Mouse (Mus musculus) cerebellum, adult 11-12 months (tissue): Measurements from ENCODE around the gene Gzmb.
"Not testable (repeated sequence)": the region's sequence is repeated elsewhere in the genome, so short reads cannot be mapped to it uniquely, and the experiment has no call there.

Experiments used
- DNase-seq: peaks from one replicate; pipeline ENCODE4 v3.0.0; 2022

The Gzmb gene

DNA sequence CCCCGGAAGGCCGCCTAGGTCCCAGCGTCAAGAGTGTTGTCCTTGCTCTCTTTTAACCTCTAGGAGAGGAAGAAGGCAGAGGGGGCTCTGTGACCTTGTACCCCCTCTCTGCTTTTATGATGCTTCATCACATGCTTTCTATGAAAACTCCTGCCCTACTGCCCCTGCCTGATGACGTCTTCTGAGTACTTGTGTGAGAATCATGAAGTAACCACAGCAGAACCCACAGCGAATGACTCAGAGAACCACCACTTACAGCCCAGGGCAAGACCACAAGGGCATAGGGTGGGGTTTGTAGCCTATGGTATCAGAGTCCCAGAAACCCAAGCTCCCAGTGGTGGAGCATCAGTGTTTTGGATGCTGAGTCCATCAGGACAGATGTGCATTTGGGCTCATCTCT is at the start of gene Gzmb:
Gene Gzmb, minus strand, starts transcription at position 108 of the 400 bp plus-strand sequence.
- no peak for DNase-seq

GRCm38 (mm10) chr14:56311801-56312200 is 49.7 kb upstream of the Gzmb start:
- peak; percentile 51 for DNase-seq

DNA sequence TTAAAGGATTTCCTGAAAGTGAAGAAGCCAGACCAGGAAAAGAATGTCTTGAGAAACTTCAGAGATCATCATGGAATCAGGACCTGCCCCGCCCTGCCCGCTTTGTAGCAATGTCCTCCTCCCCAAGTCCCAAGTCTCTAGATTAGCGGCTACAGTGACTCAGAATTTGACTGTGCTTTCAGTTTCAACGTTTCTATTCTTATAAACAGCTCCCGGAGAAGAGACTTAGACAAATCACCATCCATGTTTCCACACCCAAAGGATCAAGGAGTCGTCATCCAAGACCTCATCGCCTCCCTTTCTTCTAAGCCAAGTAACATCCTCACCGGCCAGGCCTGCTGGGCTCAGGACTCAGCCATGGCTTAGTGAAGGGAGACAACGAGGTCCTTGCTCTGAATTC is 48.2 kb upstream of the Gzmb start:
- no peak for DNase-seq

- DNase-seq: no peak
These were observed 42.1 kb upstream of the Gzmb start for GRCm38 (mm10) chr14:56304149-56304548.

DNA sequence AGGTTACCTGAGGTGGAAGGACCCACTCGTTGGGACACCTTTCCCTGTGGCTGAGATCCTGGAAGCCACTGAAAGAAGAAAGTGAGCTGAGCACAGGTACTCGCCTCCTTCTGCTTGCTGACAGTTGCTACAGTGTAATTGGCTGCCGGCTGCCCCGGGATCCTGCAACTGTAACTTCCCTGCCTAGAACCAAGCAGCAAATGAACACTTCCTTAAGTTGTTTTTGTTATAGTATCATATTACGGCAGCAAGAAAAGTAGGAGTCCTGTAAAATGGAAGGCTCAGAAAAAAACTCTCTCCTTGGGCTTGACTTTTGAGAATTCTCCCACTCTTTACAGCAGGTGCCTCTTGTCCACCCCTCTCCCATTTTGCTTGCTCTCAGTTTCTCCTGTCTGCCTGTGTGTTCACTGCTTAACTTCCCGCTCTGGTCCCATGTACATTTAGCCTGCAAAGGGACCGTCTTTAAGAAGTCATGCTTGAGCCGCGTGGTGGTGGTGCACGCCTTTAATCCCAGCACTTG is 41.5 kb upstream of the Gzmb start:
- DNase-seq: no peak

DNA sequence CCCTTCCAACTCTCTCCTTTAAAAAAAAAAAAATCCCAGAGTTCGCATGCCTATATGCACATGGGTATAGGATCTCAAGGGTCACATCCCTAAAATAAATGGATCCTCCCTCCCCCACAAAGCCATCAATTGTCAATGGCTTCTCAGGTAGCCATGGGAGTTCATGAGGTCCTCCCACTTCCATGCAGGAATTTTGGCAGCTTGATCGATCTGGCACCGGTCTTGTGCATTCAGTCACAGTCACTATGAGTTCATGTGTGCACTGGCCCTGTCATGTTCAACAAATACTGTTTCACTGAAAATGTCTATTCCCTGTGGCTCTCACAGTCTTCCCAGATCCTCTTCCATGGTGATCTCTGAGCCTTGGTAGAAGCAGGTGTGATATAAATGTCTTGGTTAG is 40.0 kb upstream of the Gzmb start:
- DNase-seq: no peak

DNA sequence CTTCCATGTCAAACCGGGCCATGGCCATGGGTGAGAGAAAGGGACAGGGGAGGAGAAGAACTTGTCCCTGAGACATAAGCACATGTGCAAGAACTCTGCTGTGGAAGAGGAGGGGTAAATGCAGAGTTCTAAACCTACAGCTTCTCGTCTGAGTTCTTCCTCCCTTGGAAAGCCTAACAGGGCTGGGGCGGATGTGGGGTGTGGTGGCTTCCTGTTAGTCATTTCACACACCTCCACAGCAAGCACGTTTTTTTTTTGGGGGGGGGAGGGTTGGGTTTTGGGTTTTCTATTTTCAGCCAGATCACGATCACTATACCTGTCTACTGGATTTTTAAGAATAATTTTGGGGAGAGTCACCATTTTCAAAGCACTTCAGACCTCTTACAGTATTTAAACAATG is 34.7 kb upstream of the Gzmb start:
- no peak for DNase-seq

DNA sequence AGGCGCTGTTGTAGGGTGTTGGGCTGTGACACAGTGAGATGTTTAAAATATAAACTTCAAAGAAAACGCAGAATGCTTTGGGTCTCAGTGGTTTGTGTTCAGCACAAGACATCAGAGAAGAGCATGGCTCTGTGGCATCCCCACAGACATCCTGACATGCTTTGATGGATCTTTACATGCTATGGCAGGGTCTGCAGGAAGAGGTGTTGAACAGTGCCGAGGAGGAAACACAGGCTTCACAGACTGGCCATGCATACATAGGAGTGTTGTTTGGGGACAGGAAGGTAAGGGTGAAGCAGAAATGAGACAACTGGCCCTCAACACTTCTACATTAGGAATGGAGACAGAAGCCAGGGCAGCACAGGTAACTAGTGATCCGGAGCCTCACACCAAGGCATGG is 34.0 kb upstream of the Gzmb start:
- no peak for DNase-seq

DNA sequence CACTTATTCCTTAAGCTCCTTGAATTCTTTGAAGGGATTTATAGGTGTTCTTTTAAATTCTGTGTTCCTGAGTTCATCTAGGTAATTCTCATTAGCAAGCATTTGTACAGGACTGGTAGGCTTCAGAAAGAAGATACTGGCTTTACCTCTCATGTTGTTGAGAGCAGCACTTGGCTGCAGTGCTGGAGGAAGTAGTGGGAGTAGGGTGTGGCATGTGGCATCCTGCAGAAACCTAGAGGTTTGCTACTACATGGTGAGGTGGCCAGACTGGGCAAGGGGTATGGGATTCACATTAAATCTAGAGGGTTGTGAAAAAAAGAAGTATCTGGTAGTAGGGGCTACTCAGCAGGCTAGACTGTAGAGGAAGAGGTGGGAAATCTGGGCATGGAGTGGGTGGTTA is 31.1 kb upstream of the Gzmb start:
- DNase-seq: no peak

- no peak for DNase-seq
These were observed 26.6 kb upstream of the Gzmb start for GRCm38 (mm10) chr14:56288651-56289050.

GRCm38 (mm10) chr14:56287806-56288205 is 25.7 kb upstream of the Gzmb start:
- no peak for DNase-seq

GRCm38 (mm10) chr14:56284356-56285325 is 22.6 kb upstream of the Gzmb start:
- no peak for DNase-seq

DNA sequence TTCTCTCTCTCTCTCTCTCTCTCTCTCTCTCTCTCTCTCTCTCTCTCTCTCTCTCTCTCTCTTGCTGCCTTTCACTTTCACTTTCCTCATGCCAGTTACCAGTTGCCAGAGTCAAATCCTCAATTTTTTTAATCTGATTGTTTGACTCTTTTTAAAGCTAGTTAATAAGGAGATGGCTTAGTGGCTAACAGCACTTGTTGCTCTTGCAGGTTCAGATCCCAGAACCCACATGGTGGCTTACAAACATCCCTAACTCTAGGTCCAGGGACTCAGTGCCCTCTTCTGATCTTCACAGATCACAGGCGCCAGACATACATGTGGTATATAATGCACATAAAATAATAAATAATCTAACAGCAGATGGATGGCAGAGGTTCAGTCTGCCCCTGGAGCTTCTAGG is 21.8 kb upstream of the Gzmb start:
- no peak for DNase-seq

GRCm38 (mm10) chr14:56281090-56281489 is 19.0 kb upstream of the Gzmb start:
- DNase-seq: no peak

GRCm38 (mm10) chr14:56278691-56279090 is 16.6 kb upstream of the Gzmb start:
- DNase-seq: not testable (repeated sequence)

DNA sequence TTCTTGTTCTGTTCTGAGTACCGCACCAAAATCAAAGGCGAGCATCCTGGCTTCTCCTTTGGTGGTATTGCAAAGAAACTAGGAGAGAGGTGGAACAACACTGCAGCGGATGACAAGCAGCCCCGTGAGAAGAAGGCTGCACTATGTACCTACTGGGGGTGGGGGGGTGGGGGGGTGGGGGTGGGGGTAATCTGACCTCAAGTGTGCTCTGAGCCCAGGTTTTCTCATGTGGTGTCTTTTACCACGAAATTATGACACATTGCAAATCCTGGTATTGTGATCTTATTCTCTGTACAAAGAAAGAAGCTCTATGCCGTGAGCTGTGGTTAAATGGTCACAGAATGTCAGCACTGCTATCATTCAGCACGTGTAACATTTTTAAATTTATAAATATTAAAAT is 14.0 kb upstream of the Gzmb start:
- not testable (repeated sequence) for DNase-seq

DNA sequence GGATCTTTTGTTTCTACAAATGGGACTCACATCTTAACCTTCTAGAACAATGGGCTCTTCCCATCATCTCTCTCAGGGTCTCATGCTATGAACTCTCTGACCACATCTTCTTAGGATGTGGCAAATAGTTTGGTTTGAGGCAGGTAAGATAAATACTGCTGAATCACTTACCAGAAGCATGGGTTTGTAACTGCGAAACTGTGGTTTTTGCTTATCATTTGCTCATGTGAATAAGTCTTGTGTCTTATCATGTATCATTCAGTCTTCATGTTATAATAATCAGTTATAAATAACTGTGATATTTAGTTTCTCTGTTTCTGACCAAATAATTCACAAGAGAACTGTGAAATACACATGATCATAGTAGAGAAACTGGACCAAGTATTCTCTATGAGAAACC is 4.0 kb upstream of the Gzmb start:
- DNase-seq: no peak

GRCm38 (mm10) chr14:56240409-56240808 is 21.7 kb downstream of the Gzmb start:
- DNase-seq: no peak

DNA sequence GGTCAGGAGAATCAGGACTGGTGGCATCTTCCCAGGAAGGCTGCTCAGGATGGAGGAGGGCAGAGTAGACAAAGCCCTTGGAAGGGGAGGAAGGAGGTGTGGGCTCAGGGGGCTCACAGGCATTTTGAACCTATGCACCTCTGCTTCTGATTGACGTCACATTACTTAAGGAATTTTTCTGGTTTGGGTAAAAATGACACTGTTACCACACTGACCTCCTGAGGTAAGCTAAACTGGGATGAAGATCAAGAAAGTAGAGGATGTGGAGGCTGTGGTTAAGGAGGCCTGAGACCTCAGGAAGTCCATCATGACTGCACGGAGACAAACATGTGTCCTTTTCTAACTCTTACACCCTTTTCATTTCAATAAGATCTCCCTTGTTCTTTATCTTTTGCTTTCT is 27.5 kb downstream of the Gzmb start, which contains the start of gene Gzmc:
Gene Gzmc, minus strand, starts transcription at position 101 of the 400 bp plus-strand sequence.
- no peak for DNase-seq

- DNase-seq: no peak
These were observed 50.7 kb downstream of the Gzmb start, which contains the start of gene Gzmf for GRCm38 (mm10) chr14:56211317-56211716. Gene Gzmf (minus strand): TSS chr14:56211417.
